Mouse (Mus musculus) liver, postnatal 0 days (tissue): ENCODE measurements at regions not wholly inside any gene's neighbourhood (a gene's known extent, or its start where the extent isn't known, plus 50 kb on each side); places are given as distances from the start of the nearest gene placed in this dataset.

Source experiments
- ATAC-seq: fragments of 200-750 bp; cut with Nextera tagmentation; 2 replicates; pipeline ENCODE4 v1.8.0; 2017; ENCODE audit warnings: mild to moderate bottlenecking, moderate library complexity
- DNase-seq: peaks from one replicate; pipeline ENCODE4 v3.0.0-alpha.2; 2016
- H3K27ac ChIP-seq: fragments of 300-500 bp; sonication (generic); 2 replicates; pipeline ENCODE4 v1.5.1; 2014; ENCODE audit warnings: antibody characterized with exemption, moderate library complexity, mild to moderate bottlenecking, low read depth
- H3K27me3 ChIP-seq: fragments of 300-500 bp; sonication (generic); 2 replicates; pipeline ENCODE4 v1.6.1; 2014; ENCODE audit warnings: low read length, control low read depth, mixed read lengths; ENCODE audit not compliant: insufficient read depth
- H3K36me3 ChIP-seq: fragments of 300-500 bp; sonication (generic); replicated peaks from 2 replicates; pipeline ENCODE4 v1.6.1; 2014; ENCODE audit warnings: mild to moderate bottlenecking, control low read depth, low read length, moderate library complexity, mixed read lengths; ENCODE audit not compliant: insufficient read depth
- H3K4me1 ChIP-seq: fragments of 300-500 bp; sonication (generic); 2 replicates; pipeline ENCODE4 v1.6.1; 2014; ENCODE audit warnings: antibody characterized with exemption, mild to moderate bottlenecking, control low read depth; ENCODE audit not compliant: insufficient read depth
- H3K4me2 ChIP-seq: fragments of 300-500 bp; sonication (generic); 2 replicates; pipeline ENCODE4 v1.6.1; 2014; ENCODE audit warnings: low read depth, mild to moderate bottlenecking, low read length, moderate library complexity, mixed read lengths
- H3K4me3 ChIP-seq: fragments of 300-500 bp; sonication (generic); 2 replicates; pipeline ENCODE4 v1.5.1; 2014; ENCODE audit warnings: low read depth, low read length
- H3K9ac ChIP-seq: fragments of 300-500 bp; sonication (generic); replicated peaks from 2 replicates; pipeline ENCODE4 v1.6.1; 2014; ENCODE audit warnings: mild to moderate bottlenecking, moderate library complexity
- H3K9me3 ChIP-seq: fragments of 300-500 bp; sonication (generic); 2 replicates; pipeline ENCODE4 v1.6.1; 2016; ENCODE audit warnings: mild to moderate bottlenecking, control low read depth, low read length, mixed read lengths
- CTCF ChIP-seq: sonication (generic); IDR thresholded peaks from 2 replicates; pipeline ENCODE4 v1.5.1; 2016; ENCODE audit warnings: antibody characterized with exemption, low read depth
- EP300 ChIP-seq: IDR thresholded peaks from 2 replicates; pipeline ENCODE4 v1.6.1; 2016; ENCODE audit warnings: antibody characterized with exemption, low read depth, mild to moderate bottlenecking
- WGBS: fragments of 180-500 bp; shearing (Covaris S2); extraction: QIAGEN DNeasy Blood & Tissue Kit; methylation state at CpG from one replicate; pipeline ENCODE4 v1.1.7; 2014; ENCODE audit not compliant: insufficient replicate concordance; 5-methylcytosine and 5-hydroxymethylcytosine counted together

DNA sequence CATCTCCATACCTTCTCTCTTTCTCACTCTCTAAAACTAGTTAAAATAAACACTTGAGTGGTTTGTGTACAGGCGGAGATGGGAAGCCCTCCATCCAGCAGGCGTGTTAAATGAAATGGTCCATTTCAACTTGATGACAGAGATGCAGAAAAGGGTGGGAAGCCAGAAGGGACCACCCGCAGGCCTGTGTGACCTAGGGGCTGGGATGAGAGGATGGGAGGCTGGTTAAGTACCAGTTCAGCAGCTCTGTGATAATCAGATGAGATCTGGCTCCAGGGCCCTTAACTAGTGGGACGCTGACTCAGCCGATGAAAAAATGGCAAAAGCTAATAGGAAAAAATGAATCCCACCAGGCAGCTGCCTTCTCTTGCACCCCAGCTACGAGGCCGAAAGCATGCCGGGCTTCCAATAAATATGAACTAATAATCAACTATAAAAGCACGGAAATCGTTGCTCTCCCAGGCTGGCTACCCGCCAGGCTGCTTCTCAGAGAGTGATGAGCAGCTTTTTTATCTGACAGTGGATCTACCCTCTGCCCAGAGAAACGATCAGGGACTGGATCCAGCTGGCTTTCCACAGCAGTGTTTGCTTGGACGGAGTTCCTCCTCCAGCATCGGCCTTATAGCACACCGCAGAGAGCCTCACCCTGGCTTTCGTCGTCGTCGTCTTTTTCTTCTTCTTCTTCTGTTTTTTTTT, 144.5 kb downstream of the Sox9 start:
- TF ChIP-seq CTCF, result no peak
- no peak for TF ChIP-seq EP300
- ATAC-seq, result no peak
- WGBS, result 77% methylated on average over 19 of the region's 19 CpGs
- no peak overlapping the region for H3K4me3 ChIP-seq
- no peaks in the 10 kb centered on the region for H3K27me3 ChIP-seq
- no peak overlapping the region for H3K9ac ChIP-seq
- H3K9me3 ChIP-seq, result no peaks in the 10 kb centered on the region
- no peak for DNase-seq
- H3K36me3 ChIP-seq, result no peaks in the 10 kb centered on the region
- H3K4me1 ChIP-seq, result no peaks in the 10 kb centered on the region
- H3K27ac ChIP-seq, result no peak overlapping the region
- H3K4me2 ChIP-seq, result no peak overlapping the region

GRCm38 (mm10) chr11:112930186-112930808, 148.3 kb downstream of the Sox9 start:
- H3K4me2 ChIP-seq, result no peak overlapping the region
- H3K27me3 ChIP-seq, result no peaks in the 10 kb centered on the region
- H3K9me3 ChIP-seq, result no peaks in the 10 kb centered on the region
- no peak overlapping the region for H3K27ac ChIP-seq
- 43% methylated on average over 10 of the region's 10 CpGs for WGBS
- ATAC-seq (no peak), DNase-seq (no peak)
- no peaks in the 10 kb centered on the region for H3K36me3 ChIP-seq
- H3K4me3 ChIP-seq, result no peak overlapping the region
- TF ChIP-seq EP300 (no peak), CTCF (no peak)
- no peak overlapping the region for H3K9ac ChIP-seq
- H3K4me1 ChIP-seq, result no peaks in the 10 kb centered on the region

- Histone ChIP-seq H3K9ac (no peak overlapping the region), H3K4me2 (no peak overlapping the region), H3K36me3 (no peaks in the 10 kb centered on the region), H3K27ac (no peak overlapping the region), H3K27me3 (no peaks in the 10 kb centered on the region), H3K4me1 (no peaks in the 10 kb centered on the region), H3K9me3 (no peaks in the 10 kb centered on the region), H3K4me3 (no peak overlapping the region)
- DNase-seq (no peak), ATAC-seq (no peak)
- WGBS, result 82% methylated on average over 10 of the region's 10 CpGs
- TF ChIP-seq CTCF, result no peak
- no peak for TF ChIP-seq EP300
Observed at GRCm38 (mm10) chr11:112938035-112938434, 156.0 kb downstream of the Sox9 start.

DNA sequence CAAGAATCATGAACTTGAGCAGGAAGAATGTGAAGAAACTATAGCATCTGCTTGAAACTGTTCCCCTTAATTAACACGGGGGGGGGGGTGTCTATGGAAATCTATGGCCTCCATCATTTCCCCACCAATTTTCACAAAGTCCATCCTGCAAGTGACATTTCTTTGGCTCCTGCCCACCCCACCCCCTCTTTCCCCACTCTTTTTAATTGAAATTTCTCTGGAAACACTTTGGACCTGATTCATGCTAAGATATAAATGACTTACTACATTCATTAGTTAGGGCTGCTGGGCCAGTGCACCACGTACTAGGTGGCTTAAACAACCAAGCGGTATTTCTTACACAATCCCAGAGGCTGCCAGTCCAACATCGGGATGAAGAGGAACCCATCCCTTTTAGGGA, 169.4 kb downstream of the Sox9 start:
- no peak overlapping the region for H3K27ac ChIP-seq
- H3K4me2 ChIP-seq, result no peak overlapping the region
- H3K27me3 ChIP-seq, result no peaks in the 10 kb centered on the region
- no peaks in the 10 kb centered on the region for H3K4me1 ChIP-seq
- 57% methylated on average over 4 of the region's 4 CpGs for WGBS
- no peak for DNase-seq
- no peak for ATAC-seq
- no peak overlapping the region for H3K9ac ChIP-seq
- no peaks in the 10 kb centered on the region for H3K36me3 ChIP-seq
- no peak for TF ChIP-seq EP300
- TF ChIP-seq CTCF, result no peak
- no peaks in the 10 kb centered on the region for H3K9me3 ChIP-seq
- H3K4me3 ChIP-seq, result no peak overlapping the region

GRCm38 (mm10) chr11:112952356-112952755, 170.3 kb downstream of the Sox9 start:
- Histone ChIP-seq H3K4me2 (no peak overlapping the region), H3K4me1 (no peaks in the 10 kb centered on the region), H3K36me3 (no peaks in the 10 kb centered on the region), H3K9ac (no peak overlapping the region), H3K4me3 (no peak overlapping the region), H3K27ac (no peak overlapping the region), H3K9me3 (no peaks in the 10 kb centered on the region), H3K27me3 (no peaks in the 10 kb centered on the region)
- WGBS, result 84% methylated on average over 10 of the region's 10 CpGs
- ATAC-seq (no peak), DNase-seq (no peak)
- TF ChIP-seq EP300 (no peak), CTCF (no peak)

DNA sequence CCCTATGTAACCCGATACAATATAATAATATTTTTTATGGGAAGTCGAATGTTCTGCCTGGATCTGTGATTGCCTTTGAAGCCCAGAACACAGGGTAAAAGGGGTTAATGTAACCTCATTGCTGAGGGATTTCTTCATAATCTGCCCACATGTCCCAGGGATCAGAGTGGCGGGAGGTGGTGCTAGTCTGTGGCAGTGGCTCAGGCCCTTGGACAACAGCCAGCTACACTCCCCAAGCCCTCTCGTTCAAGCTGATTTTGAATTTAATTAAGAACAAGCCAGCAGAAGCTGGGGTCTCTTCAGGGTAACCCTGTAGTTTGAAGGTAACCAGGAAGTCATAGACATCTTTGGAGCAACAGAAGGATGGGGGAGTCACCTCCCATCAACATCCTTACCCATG, 171.5 kb downstream of the Sox9 start:
- 56% methylated on average over 4 of the region's 4 CpGs for WGBS

More for the DNA sequence above, 171.5 kb downstream of the Sox9 start:
- TF ChIP-seq CTCF, result no peak
- Histone ChIP-seq H3K36me3 (no peaks in the 10 kb centered on the region), H3K4me2 (no peak overlapping the region), H3K4me1 (no peaks in the 10 kb centered on the region), H3K27ac (no peak overlapping the region), H3K27me3 (no peaks in the 10 kb centered on the region), H3K9ac (no peak overlapping the region), H3K4me3 (no peak overlapping the region), H3K9me3 (no peaks in the 10 kb centered on the region)
- no peak for ATAC-seq
- no peak for DNase-seq
